In the genomic region with DNA sequence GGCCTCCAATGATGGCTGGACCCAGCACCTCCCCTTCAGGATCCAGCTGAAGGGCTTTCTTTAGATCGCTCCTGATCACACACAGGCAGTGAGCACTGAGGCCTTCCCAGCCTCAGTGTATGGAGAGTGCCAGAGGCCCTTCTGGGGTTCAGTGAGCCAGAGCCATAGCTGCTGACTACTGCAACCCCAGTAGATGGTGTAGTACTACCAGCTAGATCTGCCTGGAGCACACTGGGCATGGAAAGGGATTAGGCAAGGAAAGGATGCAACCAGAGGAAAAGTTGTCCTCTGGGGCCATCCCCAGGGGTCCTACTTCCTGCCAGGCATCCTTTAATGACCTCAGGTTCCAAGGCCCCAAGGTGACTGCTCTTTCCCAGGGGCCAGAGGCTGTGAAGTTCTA, we compare ENCODE assay signal across 22 mouse cellular contexts. TPM values are rescaled to one million over a fixed set of nuclear protein-coding genes. Genes with fewer than 3 reads are reported as not detected.
DNase-seq lines count a peak whose midpoint lies in the region; ATAC-seq and TF ChIP-seq lines count a peak whose summit lies in the region.
"Had no signal": no experiment of that assay in that cellular context is flagged by ENCODE, and none has a peak within 500 bp of the region (broad histone marks: within the 10 kb centered on the region; RNA-seq: fewer than 3 reads in every experiment).

No protein-coding gene starts in this region.

- WGBS in forebrain, postnatal 0 days: 84% methylated on average over 1 of the region's 1 CpGs
- WGBS in forebrain, embryonic 16.5 days: 86% methylated on average over 1 of the region's 1 CpGs
- WGBS in hindbrain, postnatal 0 days: 71% methylated on average over 1 of the region's 1 CpGs
- 70% methylated on average over 1 of the region's 1 CpGs for WGBS in hindbrain, embryonic 12.5 days
- WGBS in lung, postnatal 0 days: 91% methylated on average over 1 of the region's 1 CpGs

- peak; percentile 53 for ATAC-seq in forebrain, postnatal 0 days
- ATAC-seq in forebrain, embryonic 16.5 days: no peak
- ATAC-seq in hindbrain, postnatal 0 days: no peak
- no peak for ATAC-seq in hindbrain, embryonic 12.5 days (ENCODE audit: low FRiP score)
- no peak for ATAC-seq in lung, postnatal 0 days
- ATAC-seq: liver, embryonic 12.5 days; midbrain, embryonic 13.5 days had no signal

- H3K4me1 ChIP-seq in forebrain, postnatal 0 days (ENCODE audit: insufficient read depth): no peaks in the 10 kb centered on the region
- peaks cover 17% of the 10 kb centered on the region for H3K4me1 ChIP-seq in forebrain, embryonic 16.5 days (replicated peaks; ENCODE audit: control insufficient read depth, insufficient read depth, low read length)
- no peaks in the 10 kb centered on the region for H3K4me1 ChIP-seq in hindbrain, postnatal 0 days (ENCODE audit: insufficient read depth, low read length)
- peaks cover 20% of the 10 kb centered on the region for H3K4me1 ChIP-seq in hindbrain, embryonic 12.5 days
- no peaks in the 10 kb centered on the region for H3K4me1 ChIP-seq in lung, postnatal 0 days (ENCODE audit: insufficient read depth, low read depth, low read length)
- H3K4me1 ChIP-seq in cortical plate, adult 2 months (ENCODE audit: control insufficient read depth, insufficient read depth, low read length): peaks cover 2% of the 10 kb centered on the region; the same call in 1 of the 2 replicates

- no peak overlapping the region for H3K27ac ChIP-seq in forebrain, postnatal 0 days (ENCODE audit: low read depth, low read length)
- H3K27ac ChIP-seq in forebrain, embryonic 16.5 days (ENCODE audit: low read length): no peak overlapping the region
- H3K27ac ChIP-seq in hindbrain, postnatal 0 days: no peak overlapping the region
- no peak overlapping the region for H3K27ac ChIP-seq in hindbrain, embryonic 12.5 days
- H3K27ac ChIP-seq in lung, postnatal 0 days (ENCODE audit: low read length): no peak overlapping the region
- H3K27ac ChIP-seq in cortical plate, adult 2 months (ENCODE audit: insufficient read depth, low read length): no peak overlapping the region
- H3K27ac ChIP-seq: embryonic facial prominence, embryonic 12.5 days; forebrain, embryonic 12.5 days; kidney, embryonic 15.5 days; limb, embryonic 12.5 days; liver, embryonic 12.5 days; midbrain, embryonic 13.5 days; neural tube, embryonic 12.5 days had no signal

- H3K4me2 ChIP-seq in forebrain, postnatal 0 days (ENCODE audit: low read depth): no peak overlapping the region
- no peak overlapping the region for H3K4me2 ChIP-seq in forebrain, embryonic 16.5 days (ENCODE audit: low read length)
- H3K4me2 ChIP-seq in hindbrain, postnatal 0 days (ENCODE audit: low read depth, low read length): no peak overlapping the region
- no peak overlapping the region for H3K4me2 ChIP-seq in hindbrain, embryonic 12.5 days (replicated peaks)
- H3K4me2 ChIP-seq in lung, postnatal 0 days (replicated peaks; ENCODE audit: low read depth, low read length): no peak overlapping the region
- H3K4me2 ChIP-seq: embryonic facial prominence, embryonic 12.5 days; forebrain, embryonic 12.5 days; kidney, embryonic 15.5 days; limb, embryonic 12.5 days; liver, embryonic 12.5 days; midbrain, embryonic 13.5 days; neural tube, embryonic 12.5 days had no signal

- peak; percentile 66 for TF ChIP-seq CTCF in forebrain, postnatal 0 days (IDR thresholded peaks at IDR 0.05; ENCODE audit: low read depth)
- peak; percentile 66 for TF ChIP-seq CTCF in hindbrain, postnatal 0 days (IDR thresholded peaks at IDR 0.05; ENCODE audit: low read depth)
- TF ChIP-seq CTCF in lung, postnatal 0 days (IDR thresholded peaks at IDR 0.05): peak; percentile 32; the same call in 1 of the 2 replicates
- peak; percentile 47 for TF ChIP-seq CTCF in cortical plate, adult 2 months (IDR thresholded peaks at IDR 0.05; ENCODE audit: extremely low read depth, insufficient read depth, low read length)

- no peak for TF ChIP-seq POLR2A in cortical plate, adult 2 months (IDR thresholded peaks at IDR 0.05; ENCODE audit: extremely low read depth, insufficient read depth, low read length)

- no peak overlapping the region for H3K9ac ChIP-seq in forebrain, postnatal 0 days
- no peak overlapping the region for H3K9ac ChIP-seq in forebrain, embryonic 16.5 days (replicated peaks; ENCODE audit: low read depth, low read length)
- H3K9ac ChIP-seq in hindbrain, postnatal 0 days (replicated peaks; ENCODE audit: low read length): no peak overlapping the region
- no peak overlapping the region for H3K9ac ChIP-seq in hindbrain, embryonic 12.5 days
- H3K9ac ChIP-seq in lung, postnatal 0 days (replicated peaks; ENCODE audit: low read depth): no peak overlapping the region
- H3K9ac ChIP-seq: embryonic facial prominence, embryonic 12.5 days; forebrain, embryonic 12.5 days; kidney, embryonic 15.5 days; limb, embryonic 12.5 days; liver, embryonic 12.5 days; midbrain, embryonic 13.5 days; neural tube, embryonic 12.5 days had no signal

- no peaks in the 10 kb centered on the region for H3K9me3 ChIP-seq in forebrain, postnatal 0 days (ENCODE audit: low read length)
- peaks cover 6% of the 10 kb centered on the region for H3K9me3 ChIP-seq in forebrain, embryonic 16.5 days (ENCODE audit: control insufficient read depth, low read length)
- no peaks in the 10 kb centered on the region for H3K9me3 ChIP-seq in hindbrain, postnatal 0 days (ENCODE audit: low read length)
- H3K9me3 ChIP-seq in hindbrain, embryonic 12.5 days (replicated peaks): peaks cover 8% of the 10 kb centered on the region
- no peaks in the 10 kb centered on the region for H3K9me3 ChIP-seq in lung, postnatal 0 days (ENCODE audit: low read length)

- 0 out of 2 replicates have a peak, but pooled peaks cover 4% of the 10 kb centered on the region for H3K36me3 ChIP-seq in forebrain, postnatal 0 days (ENCODE audit: insufficient read depth)
- peaks cover 10% of the 10 kb centered on the region for H3K36me3 ChIP-seq in forebrain, embryonic 16.5 days (ENCODE audit: control insufficient read depth, insufficient read depth)
- H3K36me3 ChIP-seq in hindbrain, postnatal 0 days (ENCODE audit: insufficient read depth, low read length): peaks cover 5% of the 10 kb centered on the region; the same call in 1 of the 2 replicates
- peaks cover 15% of the 10 kb centered on the region for H3K36me3 ChIP-seq in hindbrain, embryonic 12.5 days
- no peaks in the 10 kb centered on the region for H3K36me3 ChIP-seq in lung, postnatal 0 days (ENCODE audit: insufficient read depth, low read length)

- no peak overlapping the region for H3K4me3 ChIP-seq in forebrain, postnatal 0 days (ENCODE audit: low read depth, low read length)
- no peak overlapping the region for H3K4me3 ChIP-seq in forebrain, embryonic 16.5 days (replicated peaks; ENCODE audit: low read length)
- no peak overlapping the region for H3K4me3 ChIP-seq in hindbrain, postnatal 0 days (ENCODE audit: low read length)
- H3K4me3 ChIP-seq in hindbrain, embryonic 12.5 days: no peak overlapping the region
- no peak overlapping the region for H3K4me3 ChIP-seq in lung, postnatal 0 days (ENCODE audit: low read depth, low read length)
- H3K4me3 ChIP-seq in cortical plate, adult 2 months (ENCODE audit: insufficient read depth, low read length): no peak overlapping the region
- H3K4me3 ChIP-seq: embryonic facial prominence, embryonic 12.5 days; erythroblast, embryonic 14.5 days; forebrain, embryonic 12.5 days; kidney, embryonic 15.5 days; limb, embryonic 12.5 days; liver, embryonic 12.5 days; megakaryocyte, embryonic 14.5 days; midbrain, embryonic 13.5 days; neural tube, embryonic 12.5 days had no signal

- H3K27me3 ChIP-seq in forebrain, postnatal 0 days (ENCODE audit: insufficient read depth, low read length): no peaks in the 10 kb centered on the region
- H3K27me3 ChIP-seq in forebrain, embryonic 16.5 days (replicated peaks; ENCODE audit: control insufficient read depth, insufficient read depth, low read length): no peaks in the 10 kb centered on the region
- H3K27me3 ChIP-seq in hindbrain, postnatal 0 days (ENCODE audit: insufficient read depth, low read length): no peaks in the 10 kb centered on the region
- no peaks in the 10 kb centered on the region for H3K27me3 ChIP-seq in hindbrain, embryonic 12.5 days
- no peaks in the 10 kb centered on the region for H3K27me3 ChIP-seq in lung, postnatal 0 days (replicated peaks; ENCODE audit: insufficient read depth, low read length)
- H3K27me3 ChIP-seq: embryonic facial prominence, embryonic 12.5 days; forebrain, embryonic 12.5 days; kidney, embryonic 15.5 days; limb, embryonic 12.5 days; midbrain, embryonic 13.5 days; neural tube, embryonic 12.5 days had no signal

- DNase-seq in forebrain, postnatal 0 days: peak; percentile 40
- DNase-seq in hindbrain, postnatal 0 days (ENCODE audit: low spot score): peak; percentile 52
- DNase-seq in lung, postnatal 0 days (ENCODE audit: low spot score): no peak
- no peak for DNase-seq in lung, postnatal 4 days
- DNase-seq in kidney, adult 18-20 months: no peak
- DNase-seq: adrenal gland, postnatal 36 days; cerebellum, adult 11 months; gastrocnemius, postnatal 14 days; lung, adult 2 months; right cerebral cortex, postnatal 14 days had no signal

- TF ChIP-seq EP300 in lung, postnatal 0 days (IDR thresholded peaks at IDR 0.05): no peak

RNA-seq across cellular contexts. Expression of a gene that starts 1.7 kb away (rescaled TPM):
- total RNA-seq in forebrain, postnatal 0 days (2014; rRNA removed): 17.1 and 17.9 TPM in 2 replicates
- 11.8 and 13.4 TPM in 2 replicates for polyA plus RNA-seq in forebrain, postnatal 0 days (2015; fragmentation: Nextera tagmentation; extraction: Ambion mirVana)
- polyA plus RNA-seq in forebrain, embryonic 16.5 days (2015; fragmentation: Nextera tagmentation; extraction: Ambion mirVana): 7.9 and 8.1 TPM in 2 replicates
- total RNA-seq in hindbrain, postnatal 0 days (2014; rRNA removed): 30.4 and 32.7 TPM in 2 replicates
- 10.0 and 11.3 TPM in 2 replicates for polyA plus RNA-seq in hindbrain, postnatal 0 days (2015; fragmentation: Nextera tagmentation; extraction: Ambion mirVana)
- 36.7 and 42.8 TPM in 2 replicates for polyA plus RNA-seq in hindbrain, embryonic 12.5 days (2016; fragmentation: Nextera tagmentation; extraction: Ambion mirVana)
- 13.6 and 17.7 TPM in 2 replicates for polyA plus RNA-seq in lung, postnatal 0 days (2015; fragmentation: Nextera tagmentation; extraction: Ambion mirVana)
- 19.0 and 20.4 TPM in 2 replicates for polyA plus RNA-seq in cortical plate, adult 2 months (2012; rRNA removed)

RNA-seq across cellular contexts. Expression of a gene that starts 18.4 kb away (rescaled TPM):
- 116 and 119 TPM in 2 replicates for total RNA-seq in forebrain, postnatal 0 days (2014; rRNA removed)
- 191 and 194 TPM in 2 replicates for polyA plus RNA-seq in forebrain, postnatal 0 days (2015; fragmentation: Nextera tagmentation; extraction: Ambion mirVana)
- 166 and 180 TPM in 2 replicates for polyA plus RNA-seq in forebrain, embryonic 16.5 days (2015; fragmentation: Nextera tagmentation; extraction: Ambion mirVana)
- total RNA-seq in hindbrain, postnatal 0 days (2014; rRNA removed): 133 and 146 TPM in 2 replicates
- polyA plus RNA-seq in hindbrain, postnatal 0 days (2015; fragmentation: Nextera tagmentation; extraction: Ambion mirVana): 177 and 182 TPM in 2 replicates
- polyA plus RNA-seq in hindbrain, embryonic 12.5 days (2016; fragmentation: Nextera tagmentation; extraction: Ambion mirVana): 137 and 140 TPM in 2 replicates
- polyA plus RNA-seq in lung, postnatal 0 days (2015; fragmentation: Nextera tagmentation; extraction: Ambion mirVana): 169 and 188 TPM in 2 replicates
- polyA plus RNA-seq in cortical plate, adult 2 months (2012; rRNA removed): 111 and 118 TPM in 2 replicates

RNA-seq across cellular contexts. Expression of a gene that starts 42.8 kb away (rescaled TPM):
- total RNA-seq in forebrain, postnatal 0 days (2014; rRNA removed): 1.2 and 1.8 TPM in 2 replicates
- polyA plus RNA-seq in forebrain, postnatal 0 days (2015; fragmentation: Nextera tagmentation; extraction: Ambion mirVana): 1.1 and 1.3 TPM in 2 replicates
- 4.2 and 4.4 TPM in 2 replicates for polyA plus RNA-seq in forebrain, embryonic 16.5 days (2015; fragmentation: Nextera tagmentation; extraction: Ambion mirVana)
- 2.2 and 2.7 TPM in 2 replicates for total RNA-seq in hindbrain, postnatal 0 days (2014; rRNA removed)
- 2.2 and 2.6 TPM in 2 replicates for polyA plus RNA-seq in hindbrain, postnatal 0 days (2015; fragmentation: Nextera tagmentation; extraction: Ambion mirVana)
- polyA plus RNA-seq in hindbrain, embryonic 12.5 days (2016; fragmentation: Nextera tagmentation; extraction: Ambion mirVana): 6.3 and 7.6 TPM in 2 replicates
- 0.84 and 1.6 TPM in 2 replicates for polyA plus RNA-seq in lung, postnatal 0 days (2015; fragmentation: Nextera tagmentation; extraction: Ambion mirVana)
- 0.23 and 0.31 TPM in 2 replicates for polyA plus RNA-seq in cortical plate, adult 2 months (2012; rRNA removed)
- polyA plus RNA-seq: lung, adult 2 months had no signal

RNA-seq across cellular contexts. Expression of a gene that starts 57.1 kb away (rescaled TPM):
- total RNA-seq in forebrain, postnatal 0 days (2014; rRNA removed): 33.9 and 36.6 TPM in 2 replicates
- polyA plus RNA-seq in forebrain, postnatal 0 days (2015; fragmentation: Nextera tagmentation; extraction: Ambion mirVana): 21.3 and 28.1 TPM in 2 replicates
- polyA plus RNA-seq in forebrain, embryonic 16.5 days (2015; fragmentation: Nextera tagmentation; extraction: Ambion mirVana): 14.4 and 14.7 TPM in 2 replicates
- 121 and 142 TPM in 2 replicates for total RNA-seq in hindbrain, postnatal 0 days (2014; rRNA removed)
- polyA plus RNA-seq in hindbrain, postnatal 0 days (2015; fragmentation: Nextera tagmentation; extraction: Ambion mirVana): 41.1 and 43.5 TPM in 2 replicates
- polyA plus RNA-seq in hindbrain, embryonic 12.5 days (2016; fragmentation: Nextera tagmentation; extraction: Ambion mirVana): 9.7 and 9.8 TPM in 2 replicates
- 27.5 and 33.0 TPM in 2 replicates for polyA plus RNA-seq in lung, postnatal 0 days (2015; fragmentation: Nextera tagmentation; extraction: Ambion mirVana)
- 78.7 and 81.5 TPM in 2 replicates for polyA plus RNA-seq in cortical plate, adult 2 months (2012; rRNA removed)
- polyA plus RNA-seq: erythroblast, embryonic 14.5 days had no signal

Comparison
In these comparisons a context has a peak if more than half of its experiments do, and no peak if none do; other contexts are left out.
1. DNase-seq: peak in forebrain, postnatal 0 days (single experiment) and hindbrain, postnatal 0 days (single experiment); none in lung, postnatal 0 days (single experiment), lung, postnatal 4 days (0 of 2) and kidney, adult 18-20 months (single experiment).
2. Peak in every context shown above with its lines, with median percentiles within 50 percentile points of each other: CTCF ChIP-seq.